Mouse (Mus musculus) megakaryocyte, embryonic 14.5 days (primary cell): ENCODE results near the gene Nup160.

Experiments
- FLI1 ChIP-seq: IDR thresholded peaks from 2 replicates; pipeline ENCODE4 v1.6.1; 2012; ENCODE audit warnings: low read length, inconsistent platforms, mixed read lengths
- GATA1 ChIP-seq: IDR thresholded peaks from 3 replicates; pipeline ENCODE4 v1.6.1; 2012; ENCODE audit warnings: mixed read lengths, low read length, inconsistent platforms, borderline replicate concordance

- no peak for TF ChIP-seq GATA1
- no peak for TF ChIP-seq FLI1
These were observed 17.4 kb upstream of the Nup160 start for GRCm38 (mm10) chr2:90659639-90660038.
